Mouse (Mus musculus): ENCODE measurements around the gene Cmss1. TPM values are rescaled to one million over a fixed set of nuclear protein-coding genes. Genes with fewer than 3 reads are reported as not detected.

The Cmss1 gene
- total and polyA plus RNA-seq, 2 experiments from 2014 or later, result 14.7 to 43.4 TPM

GRCm38 (mm10) chr16:57525476-57525875 lies 81.2 kb downstream of the Cmss1 start:
- TF ChIP-seq CTCF (IDR thresholded peaks at IDR 0.05), result no peak
- ATAC-seq (ENCODE audit: low FRiP score), result no peak
- H3K4me2 ChIP-seq (ENCODE audit: low read depth, low read length, poor library complexity, severe bottlenecking), result no peak overlapping the region
- H3K27ac ChIP-seq (ENCODE audit: low read depth, low read length), result no peak overlapping the region
- no peak overlapping the region for H3K4me3 ChIP-seq (ENCODE audit: low read depth, low read length)
- WGBS, result 86% methylated on average over 4 of the region's 4 CpGs
- no peaks in the 10 kb centered on the region for H3K27me3 ChIP-seq (ENCODE audit: insufficient read depth, low read length)
- H3K9me3 ChIP-seq (ENCODE audit: low read length), result no peaks in the 10 kb centered on the region
- H3K9ac ChIP-seq (replicated peaks; ENCODE audit: low read length, poor library complexity, severe bottlenecking), result no peak overlapping the region
- no peak for DNase-seq (ENCODE audit: low spot score)
- no peaks in the 10 kb centered on the region for H3K4me1 ChIP-seq (ENCODE audit: insufficient read depth, low read length)
- no peaks in the 10 kb centered on the region for H3K36me3 ChIP-seq (ENCODE audit: insufficient read depth, low read length)

- Histone ChIP-seq H3K27me3 (ENCODE audit: insufficient read depth, low read length) (no peaks in the 10 kb centered on the region), H3K9me3 (ENCODE audit: low read length) (no peaks in the 10 kb centered on the region), H3K9ac (replicated peaks; ENCODE audit: low read length, poor library complexity, severe bottlenecking) (no peak overlapping the region), H3K4me1 (ENCODE audit: insufficient read depth, low read length) (no peaks in the 10 kb centered on the region), H3K27ac (ENCODE audit: low read depth, low read length) (no peak overlapping the region), H3K36me3 (ENCODE audit: insufficient read depth, low read length) (no peaks in the 10 kb centered on the region), H3K4me3 (ENCODE audit: low read depth, low read length) (no peak overlapping the region), H3K4me2 (ENCODE audit: low read depth, low read length, poor library complexity, severe bottlenecking) (no peak overlapping the region)
- DNase-seq (ENCODE audit: low spot score) (no peak), ATAC-seq (ENCODE audit: low FRiP score) (no peak)
- 89% methylated on average over 5 of the region's 5 CpGs for WGBS
- TF ChIP-seq CTCF (IDR thresholded peaks at IDR 0.05), result no peak
These were observed 81.6 kb downstream of the Cmss1 start for GRCm38 (mm10) chr16:57525046-57525445.

- DNase-seq (ENCODE audit: low spot score), result no peak
- Histone ChIP-seq H3K4me1 (ENCODE audit: insufficient read depth, low read length) (no peaks in the 10 kb centered on the region), H3K27me3 (ENCODE audit: insufficient read depth, low read length) (no peaks in the 10 kb centered on the region), H3K9ac (replicated peaks; ENCODE audit: low read length, poor library complexity, severe bottlenecking) (no peak overlapping the region), H3K4me3 (ENCODE audit: low read depth, low read length) (no peak overlapping the region), H3K36me3 (ENCODE audit: insufficient read depth, low read length) (no peaks in the 10 kb centered on the region), H3K9me3 (ENCODE audit: low read length) (no peaks in the 10 kb centered on the region), H3K4me2 (ENCODE audit: low read depth, low read length, poor library complexity, severe bottlenecking) (no peak overlapping the region), H3K27ac (ENCODE audit: low read depth, low read length) (no peak overlapping the region)
- no peak for ATAC-seq (ENCODE audit: low FRiP score)
- TF ChIP-seq CTCF (IDR thresholded peaks at IDR 0.05), result no peak
- WGBS, result 88% methylated on average over 10 of the region's 10 CpGs
These were observed 91.0 kb downstream of the Cmss1 start for GRCm38 (mm10) chr16:57515636-57516035.

- Histone ChIP-seq H3K4me3 (ENCODE audit: low read depth, low read length) (no peak overlapping the region), H3K9me3 (ENCODE audit: low read length) (no peaks in the 10 kb centered on the region), H3K27ac (ENCODE audit: low read depth, low read length) (no peak overlapping the region), H3K4me2 (ENCODE audit: low read depth, low read length, poor library complexity, severe bottlenecking) (no peak overlapping the region), H3K4me1 (ENCODE audit: insufficient read depth, low read length) (no peaks in the 10 kb centered on the region), H3K9ac (replicated peaks; ENCODE audit: low read length, poor library complexity, severe bottlenecking) (no peak overlapping the region), H3K36me3 (ENCODE audit: insufficient read depth, low read length) (no peaks in the 10 kb centered on the region), H3K27me3 (ENCODE audit: insufficient read depth, low read length) (no peaks in the 10 kb centered on the region)
- WGBS, result 66% methylated on average over 4 of the region's 4 CpGs
- TF ChIP-seq CTCF (IDR thresholded peaks at IDR 0.05), result no peak
- DNase-seq (ENCODE audit: low spot score) (no peak), ATAC-seq (ENCODE audit: low FRiP score) (no peak)
These were observed 92.3 kb downstream of the Cmss1 start for GRCm38 (mm10) chr16:57514371-57514770.

GRCm38 (mm10) chr16:57513562-57513961 lies 93.1 kb downstream of the Cmss1 start:
- Histone ChIP-seq H3K4me1 (ENCODE audit: insufficient read depth, low read length) (no peaks in the 10 kb centered on the region), H3K4me3 (ENCODE audit: low read depth, low read length) (no peak overlapping the region), H3K4me2 (ENCODE audit: low read depth, low read length, poor library complexity, severe bottlenecking) (no peak overlapping the region), H3K27me3 (ENCODE audit: insufficient read depth, low read length) (no peaks in the 10 kb centered on the region), H3K36me3 (ENCODE audit: insufficient read depth, low read length) (no peaks in the 10 kb centered on the region), H3K9me3 (ENCODE audit: low read length) (no peaks in the 10 kb centered on the region), H3K27ac (ENCODE audit: low read depth, low read length) (no peak overlapping the region), H3K9ac (replicated peaks; ENCODE audit: low read length, poor library complexity, severe bottlenecking) (no peak overlapping the region)
- ATAC-seq (ENCODE audit: low FRiP score) (no peak), DNase-seq (ENCODE audit: low spot score) (no peak)
- 92% methylated on average over 7 of the region's 7 CpGs for WGBS
- no peak for TF ChIP-seq CTCF (IDR thresholded peaks at IDR 0.05)

GRCm38 (mm10) chr16:57509099-57509498 lies 97.6 kb downstream of the Cmss1 start:
- Histone ChIP-seq H3K36me3 (ENCODE audit: insufficient read depth, low read length) (no peaks in the 10 kb centered on the region), H3K9me3 (ENCODE audit: low read length) (no peaks in the 10 kb centered on the region), H3K27me3 (ENCODE audit: insufficient read depth, low read length) (no peaks in the 10 kb centered on the region), H3K9ac (replicated peaks; ENCODE audit: low read length, poor library complexity, severe bottlenecking) (no peak overlapping the region), H3K4me3 (ENCODE audit: low read depth, low read length) (no peak overlapping the region), H3K4me2 (ENCODE audit: low read depth, low read length, poor library complexity, severe bottlenecking) (no peak overlapping the region), H3K4me1 (ENCODE audit: insufficient read depth, low read length) (no peaks in the 10 kb centered on the region), H3K27ac (ENCODE audit: low read depth, low read length) (no peak overlapping the region)
- TF ChIP-seq CTCF (IDR thresholded peaks at IDR 0.05), result no peak
- WGBS, result 94% methylated on average over 3 of the region's 3 CpGs
- ATAC-seq (ENCODE audit: low FRiP score) (no peak), DNase-seq (ENCODE audit: low spot score) (no peak)

All from midbrain, postnatal 0 days (tissue).